Mouse (Mus musculus): ENCODE data around the gene Casp14. TPM values are rescaled to one million over a fixed set of nuclear protein-coding genes. Genes with fewer than 3 reads are reported as not detected.

The Casp14 gene
- polyA plus RNA-seq, 1 experiment, result not detected

DNA sequence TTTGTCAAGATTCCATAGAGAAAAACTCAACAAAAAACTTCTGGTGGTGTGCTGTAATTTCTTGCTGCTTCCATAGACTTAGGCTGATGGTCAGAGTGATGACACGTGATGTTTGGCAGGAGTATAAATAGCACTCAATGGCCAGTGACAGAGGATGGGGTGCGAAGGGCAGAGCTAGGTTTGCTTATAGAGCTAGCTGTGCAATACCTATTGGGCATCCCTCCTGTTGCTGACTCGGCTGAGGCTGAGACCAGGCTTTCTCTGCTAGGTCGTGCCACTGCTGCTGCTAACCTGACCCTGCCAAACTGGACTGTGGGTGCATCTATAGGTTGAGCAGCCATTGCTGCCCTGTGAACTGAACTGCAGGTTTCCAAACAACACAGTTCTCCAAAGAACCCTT lies 21.7 kb upstream of the Casp14 start:
- Histone ChIP-seq H3K9me3 (no peaks in the 10 kb centered on the region; the same call in 1 of the 2 replicates), H3K27me3 (replicated peaks) (no peaks in the 10 kb centered on the region), H3K4me3 (replicated peaks) (no peak overlapping the region), H3K4me1 (no peaks in the 10 kb centered on the region), H3K36me3 (replicated peaks; ENCODE audit: low read length) (no peaks in the 10 kb centered on the region)
- no peak for TF ChIP-seq FLI1 (IDR thresholded peaks at IDR 0.05; ENCODE audit: low read length)
- TF ChIP-seq GATA1 (IDR thresholded peaks at IDR 0.05; ENCODE audit: borderline replicate concordance, low read length), result no peak

DNA sequence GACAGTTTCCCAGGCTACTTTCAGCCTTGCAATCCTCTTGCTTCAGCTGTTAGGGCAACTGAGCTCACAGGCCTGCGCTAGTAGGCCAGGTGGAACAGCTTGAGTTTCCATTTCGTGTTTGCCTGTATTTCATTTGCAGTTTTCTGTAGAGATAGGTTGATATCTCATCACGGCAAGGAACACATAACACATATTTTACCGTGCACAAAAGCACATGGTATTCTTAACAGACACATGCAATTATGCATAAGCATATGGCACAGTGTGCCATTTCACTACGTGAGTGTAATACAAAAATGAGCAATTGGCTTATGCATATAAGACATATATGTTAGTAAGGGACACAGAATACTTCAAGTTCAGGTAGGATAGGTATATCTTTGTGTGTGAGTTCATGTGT lies 9.8 kb upstream of the Casp14 start:
- Histone ChIP-seq H3K27me3 (replicated peaks) (no peaks in the 10 kb centered on the region), H3K9me3 (no peaks in the 10 kb centered on the region), H3K4me3 (replicated peaks) (no peak overlapping the region), H3K36me3 (replicated peaks; ENCODE audit: low read length) (no peaks in the 10 kb centered on the region), H3K4me1 (no peaks in the 10 kb centered on the region)
- TF ChIP-seq FLI1 (IDR thresholded peaks at IDR 0.05; ENCODE audit: low read length), result no peak
- no peak for TF ChIP-seq GATA1 (IDR thresholded peaks at IDR 0.05; ENCODE audit: borderline replicate concordance, low read length)

DNA sequence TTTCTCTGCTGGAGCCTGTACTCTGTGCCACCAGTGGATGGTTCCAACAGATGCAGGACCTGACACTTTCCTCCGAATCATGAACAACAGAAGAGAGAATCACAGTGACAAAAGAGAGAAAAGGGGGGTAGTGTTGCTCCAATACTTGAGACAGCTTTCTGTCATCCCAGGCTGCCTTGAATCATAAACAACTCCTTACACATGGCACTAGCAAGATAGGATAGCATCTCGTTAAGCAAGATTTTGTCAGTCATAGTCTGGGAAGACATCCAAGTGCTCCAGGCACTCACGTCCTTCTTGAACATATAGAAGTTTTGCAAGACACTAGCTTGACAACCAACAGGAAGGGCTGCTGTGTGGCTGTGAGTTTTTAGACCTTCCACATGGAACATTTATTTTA lies 8.9 kb upstream of the Casp14 start:
- Histone ChIP-seq H3K27me3 (replicated peaks) (no peaks in the 10 kb centered on the region), H3K4me3 (replicated peaks) (no peak overlapping the region), H3K36me3 (replicated peaks; ENCODE audit: low read length) (no peaks in the 10 kb centered on the region), H3K9me3 (no peaks in the 10 kb centered on the region), H3K4me1 (no peaks in the 10 kb centered on the region)
- TF ChIP-seq GATA1 (IDR thresholded peaks at IDR 0.05; ENCODE audit: borderline replicate concordance, low read length), result no peak
- no peak for TF ChIP-seq FLI1 (IDR thresholded peaks at IDR 0.05; ENCODE audit: low read length)

DNA sequence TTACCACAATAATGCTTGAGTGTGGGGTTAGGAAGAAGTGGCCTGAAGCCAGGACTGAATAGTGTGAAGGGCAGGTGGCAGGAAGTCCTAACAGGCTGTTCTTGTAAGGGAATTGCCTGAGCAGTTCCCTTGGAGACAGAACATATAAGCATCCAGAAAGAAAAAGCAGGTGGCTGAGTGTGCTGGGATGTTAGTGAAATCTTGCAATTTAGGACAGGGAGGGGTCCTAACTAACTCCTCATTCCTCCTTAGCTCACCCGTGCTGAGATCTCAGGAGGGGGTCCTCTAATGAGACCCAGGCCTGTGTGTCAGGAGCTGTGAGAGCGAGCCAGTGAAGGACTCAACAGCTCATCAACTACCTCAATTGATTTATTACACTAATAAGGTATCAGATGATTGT lies 5.3 kb upstream of the Casp14 start:
- no peak for TF ChIP-seq GATA1 (IDR thresholded peaks at IDR 0.05; ENCODE audit: borderline replicate concordance, low read length)
- no peak for TF ChIP-seq FLI1 (IDR thresholded peaks at IDR 0.05; ENCODE audit: low read length)
- no peaks in the 10 kb centered on the region for H3K9me3 ChIP-seq
- H3K4me3 ChIP-seq (replicated peaks), result no peak overlapping the region
- H3K27me3 ChIP-seq (replicated peaks), result no peaks in the 10 kb centered on the region
- H3K4me1 ChIP-seq, result no peaks in the 10 kb centered on the region
- no peaks in the 10 kb centered on the region for H3K36me3 ChIP-seq (replicated peaks; ENCODE audit: low read length)

DNA sequence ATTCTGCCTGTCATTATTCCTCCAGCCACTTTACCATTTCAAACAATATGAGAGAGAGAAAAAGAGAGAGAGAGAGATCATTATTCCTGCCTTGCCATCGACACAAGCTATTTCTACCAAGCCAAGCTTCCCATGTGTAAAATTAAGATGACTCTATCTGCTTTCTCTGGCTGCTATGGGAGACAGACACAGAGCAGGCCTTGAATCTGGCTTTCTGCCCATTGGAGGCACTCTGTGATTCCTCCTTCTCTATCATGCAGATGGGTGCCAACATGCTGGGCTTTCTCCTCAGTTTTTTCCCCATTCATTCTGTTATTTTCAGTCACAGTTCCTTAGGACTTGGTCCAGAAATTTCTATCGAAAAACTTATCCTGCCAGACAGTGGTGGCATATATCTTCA lies 4.6 kb upstream of the Casp14 start:
- H3K9me3 ChIP-seq, result no peaks in the 10 kb centered on the region
- H3K27me3 ChIP-seq (replicated peaks), result no peaks in the 10 kb centered on the region
- no peak overlapping the region for H3K4me3 ChIP-seq (replicated peaks)
- H3K36me3 ChIP-seq (replicated peaks; ENCODE audit: low read length), result no peaks in the 10 kb centered on the region
- TF ChIP-seq FLI1 (IDR thresholded peaks at IDR 0.05; ENCODE audit: low read length), result no peak
- no peak for TF ChIP-seq GATA1 (IDR thresholded peaks at IDR 0.05; ENCODE audit: borderline replicate concordance, low read length)
- no peaks in the 10 kb centered on the region for H3K4me1 ChIP-seq

DNA sequence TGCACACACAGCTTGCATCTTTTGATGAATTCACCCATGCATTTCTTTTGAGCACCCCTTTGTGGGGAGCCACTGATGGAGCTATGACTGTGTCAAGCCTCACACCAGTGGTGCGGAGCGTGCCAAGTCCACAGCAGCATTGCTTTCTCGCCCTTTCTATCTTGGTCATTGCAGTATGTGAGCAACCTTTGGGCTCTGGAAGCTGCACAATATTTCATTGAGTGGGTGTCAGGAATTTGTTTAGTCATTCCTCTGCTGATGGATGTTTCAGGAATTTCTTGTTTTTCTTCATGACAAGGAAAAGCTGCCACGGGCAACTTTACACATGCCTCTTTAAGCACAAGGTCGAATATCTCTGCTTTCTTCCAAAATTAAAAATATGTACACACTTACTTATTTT lies 3.9 kb upstream of the Casp14 start:
- no peaks in the 10 kb centered on the region for H3K36me3 ChIP-seq (replicated peaks; ENCODE audit: low read length)
- H3K4me1 ChIP-seq, result no peaks in the 10 kb centered on the region
- no peak overlapping the region for H3K4me3 ChIP-seq (replicated peaks)
- no peaks in the 10 kb centered on the region for H3K27me3 ChIP-seq (replicated peaks)
- TF ChIP-seq GATA1 (IDR thresholded peaks at IDR 0.05; ENCODE audit: borderline replicate concordance, low read length), result no peak
- no peak for TF ChIP-seq FLI1 (IDR thresholded peaks at IDR 0.05; ENCODE audit: low read length)
- H3K9me3 ChIP-seq, result no peaks in the 10 kb centered on the region

DNA sequence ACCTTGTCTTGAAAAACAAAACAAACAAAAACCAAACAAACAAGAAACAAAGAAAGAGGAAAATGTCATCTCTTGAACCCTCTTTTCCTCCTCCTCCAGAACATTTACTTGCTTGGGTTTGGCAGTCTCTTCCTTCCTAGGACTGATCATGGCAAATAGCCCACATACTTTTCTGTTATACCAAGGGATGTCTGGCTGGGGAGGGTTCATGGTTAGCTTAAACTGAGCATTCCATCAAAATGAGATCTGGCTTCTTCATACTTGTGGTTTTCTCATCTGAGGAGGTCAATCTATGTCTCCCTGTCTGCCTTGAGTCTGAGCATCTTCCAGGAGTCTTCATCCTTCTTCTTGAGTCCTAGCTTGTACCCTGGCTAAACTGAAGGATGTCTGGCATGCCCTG lies 1.9 kb downstream of the Casp14 start:
- H3K4me1 ChIP-seq, result no peaks in the 10 kb centered on the region
- no peaks in the 10 kb centered on the region for H3K27me3 ChIP-seq (replicated peaks)
- no peaks in the 10 kb centered on the region for H3K36me3 ChIP-seq (replicated peaks; ENCODE audit: low read length)
- no peaks in the 10 kb centered on the region for H3K9me3 ChIP-seq
- no peak overlapping the region for H3K4me3 ChIP-seq (replicated peaks)
- TF ChIP-seq FLI1 (IDR thresholded peaks at IDR 0.05; ENCODE audit: low read length) (no peak), GATA1 (IDR thresholded peaks at IDR 0.05; ENCODE audit: borderline replicate concordance, low read length) (no peak)

DNA sequence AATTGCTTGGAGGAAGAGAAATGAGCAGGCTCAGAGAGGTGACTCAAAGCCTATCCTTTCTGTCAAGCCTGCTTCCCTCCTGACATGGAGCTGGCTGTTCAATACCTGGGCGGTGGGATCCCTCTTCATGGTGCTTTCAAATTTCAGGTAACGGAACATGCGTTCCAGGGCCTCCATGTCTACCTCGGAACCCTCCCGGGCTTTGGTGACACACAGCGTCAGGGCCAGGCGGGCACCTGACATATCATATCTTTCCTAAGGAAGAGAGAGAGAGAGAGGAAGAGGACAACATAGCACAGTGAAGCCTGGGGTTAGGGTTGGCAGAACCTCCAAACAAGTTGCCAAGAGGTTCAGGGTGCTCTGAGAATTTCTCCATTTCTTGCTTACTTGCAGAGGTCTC lies 2.9 kb downstream of the Casp14 start:
- no peaks in the 10 kb centered on the region for H3K27me3 ChIP-seq (replicated peaks)
- H3K9me3 ChIP-seq, result no peaks in the 10 kb centered on the region
- TF ChIP-seq GATA1 (IDR thresholded peaks at IDR 0.05; ENCODE audit: borderline replicate concordance, low read length) (no peak), FLI1 (IDR thresholded peaks at IDR 0.05; ENCODE audit: low read length) (no peak)
- H3K4me3 ChIP-seq (replicated peaks), result no peak overlapping the region
- no peaks in the 10 kb centered on the region for H3K36me3 ChIP-seq (replicated peaks; ENCODE audit: low read length)
- no peaks in the 10 kb centered on the region for H3K4me1 ChIP-seq

DNA sequence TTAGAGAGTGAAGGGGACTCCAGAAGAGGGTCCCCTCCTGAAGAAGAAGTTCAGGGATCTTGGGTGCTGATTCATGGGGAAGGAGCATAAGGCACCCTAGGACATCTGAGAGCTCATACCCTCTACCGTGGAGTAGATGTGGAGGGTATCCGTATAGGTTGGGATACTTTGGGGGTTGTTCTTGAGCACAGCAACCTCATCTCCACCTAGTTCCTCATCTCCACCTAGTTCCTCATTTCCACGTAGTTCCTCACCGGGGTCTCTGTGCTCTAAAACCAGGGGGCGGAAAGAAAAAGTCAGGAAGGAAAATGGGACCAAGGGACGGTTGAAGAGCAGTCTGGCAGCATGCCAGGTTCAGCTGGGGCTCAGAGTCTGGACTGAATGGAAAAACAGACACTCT lies 4.0 kb downstream of the Casp14 start:
- Histone ChIP-seq H3K4me1 (no peaks in the 10 kb centered on the region), H3K27me3 (replicated peaks) (no peaks in the 10 kb centered on the region), H3K4me3 (replicated peaks) (no peak overlapping the region), H3K36me3 (replicated peaks; ENCODE audit: low read length) (no peaks in the 10 kb centered on the region), H3K9me3 (no peaks in the 10 kb centered on the region)
- TF ChIP-seq FLI1 (IDR thresholded peaks at IDR 0.05; ENCODE audit: low read length), result no peak
- TF ChIP-seq GATA1 (IDR thresholded peaks at IDR 0.05; ENCODE audit: borderline replicate concordance, low read length), result no peak

DNA sequence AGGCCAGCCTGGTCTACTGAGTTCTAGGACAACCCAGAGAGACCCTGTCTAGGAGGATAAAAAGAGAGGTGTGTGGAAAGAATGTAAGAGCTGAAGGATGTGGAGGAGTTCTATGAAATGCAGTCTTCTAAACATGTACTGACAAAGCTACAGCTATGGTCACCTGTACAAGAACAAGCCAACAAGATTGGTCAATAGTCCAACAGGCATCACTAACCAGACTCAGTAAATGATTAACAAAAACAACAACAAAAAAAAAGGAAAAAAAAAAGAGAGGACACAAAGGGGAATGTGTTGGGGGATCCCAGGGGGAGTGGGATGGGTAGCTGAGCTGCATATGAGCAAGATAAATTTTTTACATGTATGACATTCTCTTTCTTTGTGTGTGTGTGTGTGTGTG lies 7.4 kb downstream of the Casp14 start:
- Histone ChIP-seq H3K4me3 (replicated peaks) (no peak overlapping the region), H3K9me3 (no peaks in the 10 kb centered on the region), H3K4me1 (no peaks in the 10 kb centered on the region), H3K36me3 (replicated peaks; ENCODE audit: low read length) (no peaks in the 10 kb centered on the region), H3K27me3 (replicated peaks) (no peaks in the 10 kb centered on the region)
- TF ChIP-seq GATA1 (IDR thresholded peaks at IDR 0.05; ENCODE audit: borderline replicate concordance, low read length) (no peak), FLI1 (IDR thresholded peaks at IDR 0.05; ENCODE audit: low read length) (no peak)

DNA sequence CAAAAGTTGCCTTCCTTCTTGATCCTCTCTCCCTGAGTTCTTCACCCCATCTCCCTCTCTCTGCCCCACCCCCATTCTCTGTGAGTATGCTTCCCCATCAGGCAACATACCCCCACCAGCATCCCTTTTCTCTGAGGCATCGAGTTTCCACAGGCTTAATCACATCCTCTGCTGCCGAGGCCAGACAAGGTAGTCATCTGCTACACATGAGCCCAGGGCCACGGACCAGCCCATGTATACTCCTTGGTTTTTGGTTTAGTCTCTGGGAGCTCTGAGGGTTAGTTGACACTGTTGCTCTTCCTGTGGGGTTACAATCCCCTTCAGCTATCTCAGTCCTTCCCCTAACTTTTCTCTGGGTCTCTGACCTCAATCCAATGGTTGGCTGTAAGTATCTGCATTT lies 17.2 kb downstream of the Casp14 start:
- Histone ChIP-seq H3K4me1 (no peaks in the 10 kb centered on the region), H3K36me3 (replicated peaks; ENCODE audit: low read length) (no peaks in the 10 kb centered on the region), H3K9me3 (no peaks in the 10 kb centered on the region), H3K4me3 (replicated peaks) (no peak overlapping the region), H3K27me3 (replicated peaks) (no peaks in the 10 kb centered on the region)
- no peak for TF ChIP-seq FLI1 (IDR thresholded peaks at IDR 0.05; ENCODE audit: low read length)
- TF ChIP-seq GATA1 (IDR thresholded peaks at IDR 0.05; ENCODE audit: borderline replicate concordance, low read length), result no peak
